Mouse (Mus musculus) testis, adult 2 months (tissue): ENCODE data around the gene Dgcr8.

ENCODE experiments used
- CTCF ChIP-seq: fragments of 200-500 bp; IDR thresholded peaks from 2 replicates; pipeline ENCODE4 v1.5.1; 2012; ENCODE audit warnings: low read depth, mild to moderate bottlenecking, inconsistent platforms, low read length, moderate library complexity; ENCODE audit not compliant: control insufficient read depth, insufficient read depth, insufficient replicate concordance
- POLR2A ChIP-seq: fragments of 200-500 bp; IDR thresholded peaks from 2 replicates; pipeline ENCODE4 v1.6.1; 2012; ENCODE audit warnings: low read depth, mild to moderate bottlenecking, inconsistent platforms, low read length, moderate library complexity; ENCODE audit not compliant: control insufficient read depth

- no peak for TF ChIP-seq POLR2A
- peak; percentile 97 for TF ChIP-seq CTCF
Observed at GRCm38 (mm10) chr16:18211417-18212171, 77.5 kb downstream of the Dgcr8 start.
